Mouse (Mus musculus): ENCODE results near the gene Xrcc4.

GRCm38 (mm10) chr13:89944354-89944753 is 145.1 kb downstream of the Xrcc4 start:
- TF ChIP-seq CTCF (conservative IDR thresholded peaks at IDR 0.05; ENCODE audit: insufficient read depth, insufficient read length, low read depth, low read length) (no peak), POLR2A (IDR thresholded peaks at IDR 0.05; ENCODE audit: low read depth, low read length) (no peak)

Measured in kidney, adult 2 months (tissue).